ENCODE assay signal across 10 mouse cellular contexts in genomic region chr19:32255429-32256185, GRCm38 (mm10).
DNase-seq lines count a peak whose midpoint lies in the region; ATAC-seq lines count a peak whose summit lies in the region.
"Had no signal": no experiment of that assay in that cellular context is flagged by ENCODE, and none has a peak within 500 bp of the region (broad histone marks: within the 10 kb centered on the region; RNA-seq: fewer than 3 reads in every experiment).

No protein-coding gene starts in this region.

- H3K9ac ChIP-seq in forebrain, embryonic 14.5 days (ENCODE audit: low read length) = no peak overlapping the region
- H3K9ac ChIP-seq in liver, embryonic 11.5 days (ENCODE audit: low read depth, low read length) = no peak overlapping the region
- no peak overlapping the region for H3K9ac ChIP-seq in midbrain, embryonic 12.5 days (replicated peaks)

- no peak for DNase-seq in forebrain, embryonic 10.5 days (ENCODE audit: extremely low spot score, low spot score)
- DNase-seq in forebrain, embryonic 14.5 days (ENCODE audit: low spot score) = no peak
- no peak for DNase-seq in liver, embryonic 11.5 days (ENCODE audit: low spot score)
- no peak for DNase-seq in liver
- DNase-seq in embryo, embryonic 11 days = peak; percentile 20
- DNase-seq in gastrocnemius, postnatal 14 days = no peak
- no peak for DNase-seq in cerebellum, postnatal 25 days
- DNase-seq: adrenal gland, postnatal 36 days had no signal

- no peaks in the 10 kb centered on the region for H3K36me3 ChIP-seq in forebrain, embryonic 10.5 days (replicated peaks)
- H3K36me3 ChIP-seq in forebrain, embryonic 14.5 days (ENCODE audit: control insufficient read depth, insufficient read depth, low read length) = no peaks in the 10 kb centered on the region
- no peaks in the 10 kb centered on the region for H3K36me3 ChIP-seq in liver, embryonic 11.5 days (ENCODE audit: control insufficient read depth, insufficient read depth, low read length)
- H3K36me3 ChIP-seq in midbrain, embryonic 12.5 days = no peaks in the 10 kb centered on the region
- H3K36me3 ChIP-seq: heart, embryonic 10.5 days had no signal

- H3K27ac ChIP-seq in forebrain, embryonic 10.5 days = peak overlapping the region; percentile 16; the same call in 1 of the 2 replicates
- no peak overlapping the region for H3K27ac ChIP-seq in forebrain, embryonic 14.5 days (ENCODE audit: low read depth, low read length)
- H3K27ac ChIP-seq in liver, embryonic 11.5 days (ENCODE audit: low read depth, low read length) = peak overlapping the region; percentile 48; the same call in 1 of the 2 replicates
- H3K27ac ChIP-seq in midbrain, embryonic 12.5 days (replicated peaks) = peak overlapping the region; percentile 52

- no peak overlapping the region for H3K4me2 ChIP-seq in forebrain, embryonic 14.5 days (ENCODE audit: low read length)
- H3K4me2 ChIP-seq in liver, embryonic 11.5 days = no peak overlapping the region; the same call in 1 of the 2 replicates
- H3K4me2 ChIP-seq in midbrain, embryonic 12.5 days (replicated peaks) = 0 out of 2 replicates have a peak overlapping the region, but pooled peaks have one; percentile 7

- intact Hi-C loops in gastrocnemius, postnatal 14 days (cut with DNase I; ENCODE audit: low total_unique reads) = no loop called here

- no peaks in the 10 kb centered on the region for H3K27me3 ChIP-seq in forebrain, embryonic 10.5 days (ENCODE audit: poor library complexity, severe bottlenecking)
- no peaks in the 10 kb centered on the region for H3K27me3 ChIP-seq in forebrain, embryonic 14.5 days (replicated peaks; ENCODE audit: control insufficient read depth, insufficient read depth, low read length)
- H3K27me3 ChIP-seq in liver, embryonic 11.5 days (replicated peaks; ENCODE audit: control insufficient read depth, insufficient read depth, low read length) = no peaks in the 10 kb centered on the region
- no peaks in the 10 kb centered on the region for H3K27me3 ChIP-seq in midbrain, embryonic 12.5 days

- H3K4me3 ChIP-seq in forebrain, embryonic 10.5 days = no peak overlapping the region
- H3K4me3 ChIP-seq in forebrain, embryonic 14.5 days (ENCODE audit: low read depth, low read length) = no peak overlapping the region
- H3K4me3 ChIP-seq in liver, embryonic 11.5 days (ENCODE audit: low read depth, low read length) = no peak overlapping the region
- no peak overlapping the region for H3K4me3 ChIP-seq in midbrain, embryonic 12.5 days
- H3K4me3 ChIP-seq: heart, embryonic 10.5 days had no signal

- H3K9me3 ChIP-seq in forebrain, embryonic 10.5 days = no peaks in the 10 kb centered on the region
- H3K9me3 ChIP-seq in forebrain, embryonic 14.5 days (replicated peaks; ENCODE audit: control insufficient read depth, low read length) = no peaks in the 10 kb centered on the region
- H3K9me3 ChIP-seq in liver, embryonic 11.5 days (ENCODE audit: control insufficient read depth, low read length) = no peaks in the 10 kb centered on the region
- H3K9me3 ChIP-seq in midbrain, embryonic 12.5 days = no peaks in the 10 kb centered on the region
- H3K9me3 ChIP-seq: heart, embryonic 10.5 days had no signal

- peaks cover 31% of the 10 kb centered on the region for H3K4me1 ChIP-seq in forebrain, embryonic 10.5 days
- peaks cover 6% of the 10 kb centered on the region; the same call in 1 of the 2 replicates for H3K4me1 ChIP-seq in forebrain, embryonic 14.5 days (ENCODE audit: control insufficient read depth, insufficient read depth, low read length)
- H3K4me1 ChIP-seq in liver, embryonic 11.5 days (replicated peaks; ENCODE audit: control insufficient read depth, insufficient read depth, low read length) = peaks cover 56% of the 10 kb centered on the region
- peaks cover 14% of the 10 kb centered on the region; the same call in 1 of the 2 replicates for H3K4me1 ChIP-seq in midbrain, embryonic 12.5 days

- no peak for ATAC-seq in forebrain, embryonic 14.5 days
- 0 out of 2 replicates have a peak, but pooled peaks have one; percentile 46 for ATAC-seq in liver, embryonic 11.5 days (replicated peaks; ENCODE audit: low FRiP score)
- no peak; the same call in 1 of the 2 replicates for ATAC-seq in midbrain, embryonic 12.5 days (ENCODE audit: low FRiP score, low read depth)

- WGBS in forebrain, embryonic 10.5 days = 35% methylated on average over 6 of the region's 6 CpGs
- WGBS in forebrain, embryonic 14.5 days = 31% methylated on average over 6 of the region's 6 CpGs
- 46% methylated on average over 6 of the region's 6 CpGs for WGBS in liver, embryonic 11.5 days
- 17% methylated on average over 6 of the region's 6 CpGs for WGBS in midbrain, embryonic 12.5 days
